Mouse (Mus musculus): ENCODE results near the gene Bahcc1. TPM values are rescaled to one million over a fixed set of nuclear protein-coding genes. Genes with fewer than 3 reads are reported as not detected.
A peak's percentile ranks its signal among the peaks of the same experiment; 100 is the strongest.

Bahcc1 gene
- total RNA-seq, 1 experiment from 2014 or later, result 0.76 TPM

DNA sequence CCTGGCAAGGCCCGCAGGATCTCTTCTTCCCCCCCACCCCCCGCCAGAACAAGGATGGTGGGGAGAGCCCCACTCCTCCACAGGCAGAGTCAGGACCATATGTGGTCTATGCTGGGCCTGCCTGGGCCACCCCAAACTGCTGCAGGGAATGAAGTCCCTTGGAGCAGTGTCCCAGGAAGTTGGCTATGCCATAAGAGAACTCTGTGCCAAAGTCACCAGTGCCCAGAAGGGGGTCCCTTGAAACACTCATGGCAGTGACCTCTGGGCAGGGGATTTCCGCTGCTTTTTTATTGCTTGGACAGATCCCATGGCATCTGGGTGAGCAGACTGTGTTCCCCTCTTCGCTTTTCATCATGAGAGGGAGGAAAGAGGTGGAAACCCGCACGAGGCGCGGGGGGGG lies 22.8 kb downstream of the Bahcc1 start:
- ATAC-seq (replicated peaks; ENCODE audit: insufficient number of reproducible peaks, low FRiP score, low TSS enrichment, poor library complexity, severe bottlenecking), result no peak

DNA sequence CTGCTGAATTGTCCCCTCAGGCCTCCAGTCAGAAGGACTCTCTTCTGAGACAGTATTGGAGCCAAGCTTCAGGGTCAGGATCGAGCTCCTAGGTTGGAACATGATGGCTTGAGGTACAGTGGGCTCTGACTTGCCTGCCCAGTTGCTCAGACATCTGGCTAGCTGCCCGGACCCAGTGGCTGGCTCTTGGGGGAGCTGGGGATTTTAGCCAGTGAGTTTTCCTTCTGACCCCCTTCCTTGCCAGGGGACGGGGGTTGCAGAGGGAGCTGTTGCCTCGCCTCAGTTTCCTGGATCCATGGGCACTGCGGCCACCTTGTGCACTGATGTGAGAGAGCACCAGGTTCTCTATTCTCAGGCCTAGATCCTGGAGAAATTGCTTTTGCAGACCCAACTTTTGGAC lies 23.4 kb downstream of the Bahcc1 start:
- ATAC-seq (replicated peaks; ENCODE audit: insufficient number of reproducible peaks, low FRiP score, low TSS enrichment, poor library complexity, severe bottlenecking), result no peak

DNA sequence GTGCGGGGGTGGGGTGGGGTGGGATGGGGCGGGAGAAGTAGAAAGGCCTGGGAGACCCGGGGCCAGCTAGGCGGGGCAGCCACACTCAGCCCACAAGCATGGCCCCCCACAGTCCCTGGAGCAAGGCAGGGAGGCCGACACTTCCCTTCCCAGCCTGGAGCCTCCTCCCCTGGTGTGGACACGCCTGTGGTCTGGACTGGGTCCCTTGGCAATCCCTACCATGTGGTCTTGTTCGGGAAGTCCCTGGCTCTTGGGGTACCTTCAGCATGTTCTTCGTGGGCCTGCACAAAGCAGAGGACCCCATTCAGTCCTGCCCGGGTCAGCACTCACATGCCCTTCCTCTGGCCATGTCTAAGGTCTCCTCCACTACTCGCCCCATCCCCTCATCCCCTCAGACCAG lies 23.8 kb downstream of the Bahcc1 start:
- no peak for ATAC-seq (replicated peaks; ENCODE audit: insufficient number of reproducible peaks, low FRiP score, low TSS enrichment, poor library complexity, severe bottlenecking)

DNA sequence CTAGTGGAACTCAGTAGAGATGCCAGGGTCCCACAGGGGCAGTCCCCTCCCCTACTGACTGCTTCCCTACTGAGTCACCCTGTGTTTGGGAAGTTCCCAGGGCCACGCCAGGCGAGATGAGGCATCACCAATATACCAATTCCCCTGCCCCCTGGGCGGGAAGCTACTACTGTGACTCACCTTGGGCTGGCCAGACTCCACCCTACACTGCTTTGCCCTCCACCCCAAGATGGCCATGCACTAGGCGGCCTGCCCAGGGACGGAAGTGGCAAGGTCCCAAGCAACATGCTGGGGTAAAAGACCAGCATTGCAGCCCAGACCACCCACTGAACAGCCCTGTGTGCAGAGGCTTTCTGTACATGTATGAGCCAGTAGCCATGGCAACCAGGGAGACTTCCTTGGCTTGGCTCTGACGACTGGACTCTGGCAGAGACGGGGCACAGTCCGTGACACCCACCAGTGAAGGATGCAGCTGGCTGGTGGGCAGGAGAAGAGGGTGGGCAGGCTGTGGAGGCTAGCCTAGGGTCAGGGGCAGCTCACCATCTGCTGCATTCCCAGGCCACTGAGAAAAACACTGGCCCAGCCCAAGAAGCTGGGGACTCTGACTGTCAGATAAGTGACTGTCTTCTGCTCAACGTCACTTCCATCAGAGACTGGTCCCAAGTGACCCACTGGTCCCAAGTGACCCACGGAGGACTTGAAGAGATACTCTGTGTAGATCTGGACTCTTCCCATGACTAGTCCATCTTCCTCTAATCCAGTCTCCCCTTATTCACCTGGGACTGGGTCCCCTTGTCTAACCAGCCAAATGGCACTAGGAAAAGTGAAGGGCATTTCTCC lies 24.5 kb downstream of the Bahcc1 start:
- ATAC-seq (replicated peaks; ENCODE audit: insufficient number of reproducible peaks, low FRiP score, low TSS enrichment, poor library complexity, severe bottlenecking), result peak; percentile 32; the same call in 1 of the 2 replicates

DNA sequence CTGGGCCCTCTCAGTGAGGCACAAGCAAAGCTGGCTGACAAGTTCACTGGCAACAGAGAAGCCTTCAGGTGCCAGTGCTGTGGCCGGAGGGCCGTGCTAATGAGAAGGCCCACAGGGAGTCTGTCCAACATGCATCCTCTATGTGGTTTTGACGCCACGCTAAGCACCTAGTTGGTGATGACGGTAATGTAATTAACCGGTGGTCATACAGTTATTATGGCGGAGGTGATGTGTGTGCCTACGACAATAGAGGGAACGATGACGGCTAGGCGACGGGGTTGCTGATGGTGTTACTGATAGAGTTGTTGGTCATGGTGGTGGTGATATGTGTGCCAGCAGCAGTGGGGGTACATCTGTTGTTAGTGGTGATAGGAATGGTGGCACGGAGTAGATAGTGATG lies 25.2 kb downstream of the Bahcc1 start:
- no peak for ATAC-seq (replicated peaks; ENCODE audit: insufficient number of reproducible peaks, low FRiP score, low TSS enrichment, poor library complexity, severe bottlenecking)

DNA sequence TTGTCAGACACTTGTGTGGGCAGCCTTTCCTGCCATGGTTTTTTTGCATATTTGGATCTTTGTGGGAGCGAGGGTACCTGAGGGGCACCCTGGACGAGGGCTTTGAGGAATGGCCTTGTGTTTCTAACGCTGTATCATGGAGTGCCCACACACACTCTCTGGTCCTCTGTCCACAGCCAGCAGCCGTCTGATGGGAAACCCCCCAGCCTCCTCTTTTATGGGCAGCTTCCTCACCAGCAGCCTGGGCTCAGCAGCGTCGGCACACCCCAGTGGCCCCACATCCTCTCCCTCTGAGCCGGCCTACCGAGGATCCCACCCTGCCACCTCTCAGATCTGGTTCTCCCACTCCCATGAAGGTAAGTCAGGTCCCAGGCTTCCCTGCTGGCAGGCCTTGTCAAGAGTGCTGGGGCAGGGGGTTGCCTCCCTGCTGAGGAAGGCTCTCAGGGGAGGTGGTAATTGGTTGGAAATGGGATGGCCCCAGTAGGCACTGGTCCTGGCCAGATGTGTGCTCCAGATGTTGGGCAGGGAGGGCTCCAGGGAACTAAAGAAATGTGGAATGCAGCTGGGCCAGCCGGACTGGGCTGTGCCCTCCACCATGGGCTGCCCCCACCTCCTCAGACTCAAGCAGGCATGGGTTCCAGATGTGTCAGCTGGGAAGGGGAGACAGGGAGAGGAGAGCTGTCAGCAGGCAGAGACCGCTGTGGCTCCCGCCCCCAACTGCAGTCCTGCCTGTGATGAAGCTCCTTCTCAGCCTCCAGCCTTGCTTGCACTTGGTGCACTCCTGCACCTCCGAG lies 26.3 kb downstream of the Bahcc1 start:
- no peak for ATAC-seq (replicated peaks; ENCODE audit: insufficient number of reproducible peaks, low FRiP score, low TSS enrichment, poor library complexity, severe bottlenecking)

DNA sequence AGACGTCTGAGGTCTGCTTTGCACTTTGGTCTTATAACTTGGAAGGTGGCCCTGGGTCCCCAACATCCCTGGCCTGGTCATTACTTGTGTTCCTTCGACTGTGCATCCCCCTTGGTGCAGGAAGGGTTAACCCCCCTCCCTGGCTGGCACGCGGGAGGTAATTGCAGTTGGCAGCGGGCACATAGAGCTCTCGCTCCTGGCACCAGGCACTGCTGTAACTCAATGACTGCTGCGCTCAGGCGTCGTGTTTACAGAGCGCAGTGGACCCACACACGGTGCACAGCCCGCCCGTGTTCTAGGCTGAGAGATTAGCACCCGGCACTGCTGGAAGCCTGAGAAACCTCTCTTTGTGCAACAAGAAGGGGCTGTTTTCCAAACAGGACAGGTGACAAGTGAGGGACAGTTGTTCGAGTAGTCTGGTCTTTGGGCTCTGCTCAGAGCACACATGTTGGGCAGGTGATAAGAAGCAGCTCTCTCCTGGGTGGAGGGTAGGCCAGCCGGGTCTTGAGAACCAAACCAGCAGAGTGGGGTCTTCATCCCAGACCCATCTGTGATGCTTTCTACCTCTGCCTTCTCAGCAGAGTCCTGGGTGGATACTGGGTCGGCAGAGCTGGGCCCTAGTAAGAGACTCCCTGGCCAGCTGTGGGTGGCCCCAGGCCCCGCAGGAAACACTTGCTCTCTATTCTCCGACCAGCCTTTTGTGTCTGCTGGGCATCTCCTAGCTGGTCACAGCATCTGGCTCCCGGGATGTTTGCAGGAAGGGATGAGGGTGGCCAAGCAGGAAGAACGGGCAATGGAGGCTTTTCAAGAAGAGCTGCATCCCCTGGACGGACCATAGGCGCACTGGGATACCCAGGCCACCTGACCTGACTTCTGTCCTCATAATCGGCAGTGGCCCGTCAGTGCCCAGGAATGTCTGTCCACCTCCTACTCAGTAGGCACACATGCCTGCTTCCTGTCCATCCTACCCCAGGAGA lies 27.3 kb downstream of the Bahcc1 start:
- no peak for ATAC-seq (replicated peaks; ENCODE audit: insufficient number of reproducible peaks, low FRiP score, low TSS enrichment, poor library complexity, severe bottlenecking)

DNA sequence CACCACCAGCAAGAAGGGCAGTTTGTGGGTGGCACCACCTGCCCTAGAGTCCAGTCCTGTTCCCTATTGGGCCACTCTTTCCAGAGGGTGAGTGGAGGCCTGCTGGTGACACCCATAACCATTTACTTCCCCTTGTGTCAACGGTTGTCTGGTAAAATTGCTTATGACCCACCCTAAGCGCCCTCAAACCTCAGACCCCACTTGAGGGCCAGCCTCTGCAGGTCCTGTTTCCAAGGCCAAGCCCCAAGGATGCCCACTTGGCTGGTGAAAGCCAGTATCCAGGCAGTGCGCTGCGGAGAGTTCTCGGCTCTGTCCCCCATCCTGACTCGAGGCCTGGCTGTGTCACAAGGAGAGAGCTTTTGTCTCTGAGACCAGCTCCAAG lies 28.0 kb downstream of the Bahcc1 start:
- no peak for ATAC-seq (replicated peaks; ENCODE audit: insufficient number of reproducible peaks, low FRiP score, low TSS enrichment, poor library complexity, severe bottlenecking)

DNA sequence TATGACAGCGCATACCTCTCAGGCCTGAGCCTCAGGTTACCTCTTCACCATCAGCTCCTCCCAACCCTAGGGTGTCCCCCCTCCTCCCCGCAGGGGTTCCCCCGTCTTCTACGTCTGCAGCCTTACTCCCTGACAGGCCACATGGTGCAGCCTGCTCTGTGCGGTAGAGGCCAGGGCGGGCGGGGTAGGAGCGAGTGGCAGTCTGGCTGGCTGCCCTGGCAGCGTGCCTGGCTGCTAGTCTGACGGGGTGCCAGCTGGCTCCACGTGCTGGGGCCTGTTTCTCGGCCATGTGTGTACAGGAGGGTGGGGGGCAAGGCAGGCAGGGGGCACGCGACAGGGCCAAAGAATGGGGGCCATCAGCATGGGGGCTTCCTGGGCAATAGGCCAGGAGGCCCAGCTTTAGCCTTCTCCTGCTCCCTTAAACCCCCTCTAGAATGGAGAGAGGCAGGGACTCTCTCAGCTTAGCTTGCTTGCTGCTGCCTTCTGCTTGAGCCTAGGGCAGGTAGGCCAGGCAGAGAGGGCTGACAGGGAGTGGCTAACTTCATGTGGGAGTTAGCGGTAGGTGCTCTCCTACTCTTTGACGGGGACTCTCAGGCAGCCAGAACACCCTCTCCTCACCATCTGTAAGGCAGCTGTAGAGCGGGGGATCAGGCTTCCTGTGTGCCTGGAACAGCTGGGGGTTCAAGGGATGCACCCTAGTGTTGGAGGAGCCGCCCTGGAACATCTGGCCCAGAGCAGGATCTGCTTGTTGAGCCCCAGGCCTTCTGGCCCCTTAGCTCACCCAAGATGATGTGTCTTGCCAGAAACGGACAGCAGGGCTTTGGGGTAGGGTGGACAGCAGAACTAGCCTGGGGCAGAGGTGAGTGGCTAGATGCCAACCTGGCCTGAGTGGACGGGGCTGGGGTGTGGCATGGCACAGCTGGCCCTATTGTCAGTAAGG lies 28.9 kb downstream of the Bahcc1 start:
- no peak for ATAC-seq (replicated peaks; ENCODE audit: insufficient number of reproducible peaks, low FRiP score, low TSS enrichment, poor library complexity, severe bottlenecking)

DNA sequence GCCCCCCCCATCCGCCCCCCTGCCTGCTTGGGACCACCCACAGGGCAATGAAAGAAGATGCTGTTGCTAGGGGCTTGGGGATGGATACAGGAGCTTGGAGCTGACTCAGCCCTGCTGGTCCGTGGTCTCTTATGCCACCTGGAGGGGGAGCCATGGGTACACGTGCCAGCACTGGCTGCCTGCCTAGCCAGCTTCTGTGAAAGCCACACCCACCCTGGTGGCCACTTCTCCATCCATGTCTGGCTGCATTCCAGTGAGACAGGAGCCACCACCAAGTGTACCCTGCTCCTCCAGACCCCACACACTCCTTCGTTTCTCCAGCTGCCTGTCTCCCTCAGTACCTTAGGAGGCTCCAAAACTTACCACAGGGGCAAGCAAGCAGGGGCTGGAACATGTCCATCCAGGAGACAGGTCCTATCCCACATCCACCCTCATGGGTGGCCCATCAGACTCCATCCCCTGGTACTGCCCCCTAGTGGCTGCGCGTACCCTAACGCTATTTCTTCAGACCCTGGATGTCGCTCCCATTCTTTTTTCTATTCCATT lies 29.7 kb downstream of the Bahcc1 start:
- peak; percentile 69 for ATAC-seq (replicated peaks; ENCODE audit: insufficient number of reproducible peaks, low FRiP score, low TSS enrichment, poor library complexity, severe bottlenecking)

DNA sequence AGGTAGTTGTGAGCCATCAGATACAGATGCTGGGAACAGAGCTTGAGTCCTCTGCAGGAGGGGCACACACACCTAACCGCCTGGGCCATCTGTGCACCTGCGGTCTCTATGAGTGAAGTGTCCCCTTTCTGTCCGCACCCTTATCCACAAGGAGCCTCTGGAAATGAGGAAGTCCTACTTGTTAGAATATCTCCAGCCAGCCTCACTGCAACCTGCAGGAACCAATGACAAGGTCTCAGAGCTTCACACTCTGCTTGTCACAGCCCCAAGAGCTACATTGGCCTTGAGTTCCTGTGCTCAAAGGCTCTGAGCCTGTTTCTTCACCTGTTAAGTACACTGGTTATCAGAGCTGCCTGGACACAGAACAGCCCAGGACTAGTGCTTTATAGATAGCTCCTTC lies 30.4 kb downstream of the Bahcc1 start:
- ATAC-seq (replicated peaks; ENCODE audit: insufficient number of reproducible peaks, low FRiP score, low TSS enrichment, poor library complexity, severe bottlenecking), result no peak

DNA sequence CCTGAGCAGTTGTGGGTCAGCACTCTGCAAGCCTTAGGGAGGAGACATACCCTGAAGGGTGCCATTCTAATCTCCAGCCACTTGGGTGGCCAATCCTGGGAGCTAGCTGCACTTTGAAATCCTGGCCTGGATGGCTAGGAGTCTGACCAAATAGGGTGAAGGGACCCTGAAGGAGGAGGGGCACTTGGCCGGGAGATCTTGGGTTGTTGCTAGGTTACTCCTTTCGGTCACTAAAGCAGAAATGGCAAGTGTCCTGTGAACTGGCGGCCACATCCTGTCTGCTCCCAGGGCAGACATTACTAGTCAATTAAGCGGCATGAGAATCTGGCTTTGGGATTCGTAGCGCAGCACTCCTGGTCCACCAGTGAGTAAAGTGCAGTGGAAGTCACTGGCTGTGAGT lies 31.3 kb downstream of the Bahcc1 start:
- ATAC-seq (replicated peaks; ENCODE audit: insufficient number of reproducible peaks, low FRiP score, low TSS enrichment, poor library complexity, severe bottlenecking), result no peak

DNA sequence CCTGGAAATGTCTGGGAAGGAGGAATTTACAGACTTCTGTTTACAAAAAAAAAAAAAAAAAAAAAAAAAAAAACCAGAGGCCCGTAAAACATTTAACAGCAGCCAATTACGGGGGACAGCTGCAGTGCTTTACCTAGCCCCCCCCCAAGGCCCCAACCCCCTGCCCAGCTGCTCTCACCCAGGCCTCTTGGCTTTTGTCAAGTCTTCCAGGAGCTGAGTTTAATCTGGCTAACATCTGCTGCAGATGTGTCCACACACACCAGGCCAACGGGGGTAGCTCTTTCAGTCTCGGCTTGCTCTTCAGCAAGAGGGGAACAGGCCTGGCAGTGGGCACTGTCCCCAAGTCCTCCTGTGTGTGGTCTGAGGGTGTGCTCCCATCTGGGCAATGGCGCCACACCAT lies 32.7 kb downstream of the Bahcc1 start:
- ATAC-seq (replicated peaks; ENCODE audit: insufficient number of reproducible peaks, low FRiP score, low TSS enrichment, poor library complexity, severe bottlenecking), result no peak

DNA sequence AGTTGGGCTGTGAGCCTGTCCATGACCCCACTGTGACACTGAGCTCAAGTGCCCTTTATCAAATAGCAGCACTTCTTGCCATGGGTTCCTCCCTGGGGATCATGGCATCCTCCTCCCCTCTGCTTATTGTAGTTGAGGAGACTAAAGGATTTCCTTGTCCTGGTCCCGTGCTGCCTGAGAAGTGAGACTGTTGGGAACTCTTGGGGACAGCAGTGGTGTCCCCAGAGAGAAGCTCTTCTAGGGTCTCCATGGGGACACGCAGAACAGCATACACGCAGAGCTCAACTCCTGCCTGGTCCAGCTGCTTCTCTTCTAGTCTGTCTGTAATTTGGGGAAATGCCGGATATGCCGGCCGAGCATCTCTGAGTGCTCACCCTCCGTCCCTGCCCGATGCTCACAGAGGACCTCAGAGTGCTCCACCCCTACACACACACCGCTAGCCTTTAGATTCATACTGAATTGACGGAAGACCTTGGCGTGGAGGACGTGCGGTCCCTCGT lies 33.6 kb downstream of the Bahcc1 start:
- ATAC-seq (replicated peaks; ENCODE audit: insufficient number of reproducible peaks, low FRiP score, low TSS enrichment, poor library complexity, severe bottlenecking), result no peak

DNA sequence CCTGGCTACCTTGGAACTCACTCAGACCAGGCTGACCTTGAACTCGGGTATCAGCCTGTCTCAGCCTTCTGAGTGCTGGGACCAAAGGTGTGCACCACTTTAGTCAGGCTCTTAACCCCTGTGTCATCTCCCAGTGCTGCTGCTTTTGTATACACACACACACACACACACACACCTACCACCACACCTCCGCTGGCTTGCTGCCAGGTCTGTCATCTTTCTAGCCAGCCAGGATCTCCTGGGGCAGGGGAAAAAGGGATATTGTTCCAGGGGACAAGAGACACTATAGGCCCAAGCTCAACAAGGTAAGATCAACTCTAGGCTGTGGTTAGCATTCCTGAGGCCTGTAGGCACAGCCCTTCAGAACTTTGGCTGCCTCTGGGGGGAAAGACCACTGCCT lies 34.5 kb downstream of the Bahcc1 start:
- no peak for ATAC-seq (replicated peaks; ENCODE audit: insufficient number of reproducible peaks, low FRiP score, low TSS enrichment, poor library complexity, severe bottlenecking)

DNA sequence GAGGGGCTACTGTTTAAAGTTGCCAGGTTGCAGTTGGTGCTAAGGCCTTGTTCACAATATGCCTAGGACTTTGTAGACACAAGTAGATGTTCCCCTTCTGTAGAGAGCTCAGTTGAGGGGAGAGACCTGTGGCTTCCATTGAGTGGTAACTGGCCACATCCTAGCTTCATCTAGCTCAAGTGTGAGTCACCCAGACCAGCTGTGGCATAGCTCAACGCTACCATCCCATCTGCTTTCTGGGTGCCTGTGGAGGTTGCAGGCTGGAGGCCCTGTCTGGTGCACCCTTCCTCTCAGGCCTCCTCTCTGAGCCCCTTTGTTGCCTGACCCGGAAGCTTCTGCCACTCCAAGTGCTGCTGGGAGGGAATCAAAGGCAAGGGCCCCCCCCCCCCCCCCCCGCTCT lies 34.9 kb downstream of the Bahcc1 start:
- no peak for ATAC-seq (replicated peaks; ENCODE audit: insufficient number of reproducible peaks, low FRiP score, low TSS enrichment, poor library complexity, severe bottlenecking)

DNA sequence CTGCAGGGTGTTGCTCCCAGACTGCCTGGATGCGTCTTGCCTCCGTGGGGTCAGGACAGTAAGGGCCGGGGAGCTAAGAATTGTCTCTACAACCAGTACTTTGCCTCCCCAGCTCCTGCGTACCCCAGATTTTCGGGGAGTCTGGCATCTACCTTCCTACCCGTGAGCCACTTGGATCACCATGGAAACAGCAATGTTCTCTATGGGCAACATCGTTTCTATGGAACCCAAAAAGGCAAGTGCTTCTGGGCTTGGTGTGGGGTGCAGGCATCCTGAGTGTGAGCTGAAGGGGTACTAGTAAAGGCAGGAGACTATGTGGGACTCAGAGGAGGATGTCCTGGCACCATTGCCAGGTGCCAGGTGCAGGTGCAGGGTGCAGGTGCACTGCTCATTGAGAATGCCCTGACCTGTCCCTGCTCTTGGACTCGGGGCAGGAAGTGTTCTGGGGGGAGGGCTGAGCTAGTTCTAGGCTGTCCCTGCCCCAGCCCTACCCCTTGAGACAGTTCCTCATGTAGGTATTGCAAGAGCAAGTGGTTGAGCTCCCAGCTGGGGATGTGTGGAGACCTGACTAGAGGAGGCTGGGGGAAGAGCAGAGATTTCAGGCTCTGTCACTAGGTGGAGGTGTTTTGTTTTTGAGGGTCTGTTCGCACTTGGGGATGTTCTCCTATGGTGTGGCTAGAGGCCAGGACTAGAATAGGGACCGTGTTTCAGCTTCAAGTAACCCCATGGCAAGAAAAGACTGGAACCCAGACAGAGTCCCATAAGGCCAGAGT lies 35.6 kb downstream of the Bahcc1 start:
- no peak; the same call in 1 of the 2 replicates for ATAC-seq (replicated peaks; ENCODE audit: insufficient number of reproducible peaks, low FRiP score, low TSS enrichment, poor library complexity, severe bottlenecking)
